Mouse (Mus musculus) lung, postnatal 0 days (tissue): ENCODE data around the gene Abtb2.

Source experiments
- CTCF ChIP-seq: IDR thresholded peaks from 2 replicates; pipeline ENCODE4 v1.5.1; 2016; ENCODE audit warnings: antibody characterized with exemption, mild to moderate bottlenecking
- EP300 ChIP-seq: IDR thresholded peaks from 2 replicates; pipeline ENCODE4 v1.6.1; 2016; ENCODE audit warnings: antibody characterized with exemption, mild to moderate bottlenecking, control low read depth

- TF ChIP-seq CTCF (no peak), EP300 (no peak)
Measured at GRCm38 (mm10) chr2:103637943-103638342, 71.8 kb downstream of the Abtb2 start.
